Mouse (Mus musculus): ENCODE results near the gene Slc2a10. TPM values are rescaled to one million over a fixed set of nuclear protein-coding genes. Genes with fewer than 3 reads are reported as not detected.
A peak's percentile ranks its signal among the peaks of the same experiment; 100 is the strongest.
"Not testable (repeated sequence)": the region's sequence is repeated elsewhere in the genome, so short reads cannot be mapped to it uniquely, and the experiment has no call there.

Slc2a10 gene
- polyA plus RNA-seq, 1 experiment from 2014 or later: 3.9 TPM

DNA sequence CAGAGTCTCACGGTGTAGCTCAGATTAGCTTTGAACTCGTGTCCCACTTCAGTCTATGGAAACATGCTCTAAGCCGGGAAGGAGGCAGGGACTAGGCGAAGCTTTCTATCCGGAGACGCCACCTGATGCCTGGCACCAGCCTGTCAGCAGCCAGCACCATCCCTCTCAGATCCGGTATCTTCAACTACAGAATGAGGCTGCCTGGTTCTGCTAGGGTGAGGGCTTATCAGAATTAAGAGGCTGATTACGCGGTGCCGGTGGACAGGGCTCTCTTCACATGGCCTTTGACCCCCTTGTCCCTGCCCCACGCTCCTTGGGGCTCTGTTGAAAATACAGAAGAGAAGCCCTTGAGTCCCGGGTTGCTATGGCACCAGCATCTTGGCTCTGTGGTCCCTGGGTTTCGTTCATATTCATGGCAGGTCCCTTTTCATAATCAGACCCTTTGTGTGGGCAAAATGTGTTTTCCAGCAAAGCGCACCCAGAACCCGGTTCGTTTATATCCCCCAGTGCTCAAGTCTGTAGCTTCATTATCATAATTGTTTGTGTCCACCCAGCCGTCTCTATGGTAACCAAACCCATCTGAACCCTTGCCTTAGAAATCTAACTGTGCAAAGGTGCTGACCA, 9.9 kb upstream of the Slc2a10 start:
- DNase-seq (ENCODE audit: low spot score) (peak; percentile 37), ATAC-seq (ENCODE audit: insufficient number of reproducible peaks, low FRiP score, low TSS enrichment, low read depth) (no peak)
- peak overlapping the region; percentile 84 for H3K4me2 ChIP-seq (ENCODE audit: low read depth, severe bottlenecking)
- H3K4me3 ChIP-seq (ENCODE audit: low read depth, low read length): peak overlapping the region; percentile 80
- no peak overlapping the region for H3K27ac ChIP-seq (replicated peaks; ENCODE audit: low read depth, low read length)
- H3K36me3 ChIP-seq (ENCODE audit: control insufficient read depth, insufficient read depth, low read length): no peaks in the 10 kb centered on the region; the same call in 1 of the 2 replicates
- no peaks in the 10 kb centered on the region for H3K9me3 ChIP-seq (ENCODE audit: control insufficient read depth, low read length)
- 34% methylated on average over 17 of the region's 17 CpGs for WGBS
- peaks cover 5% of the 10 kb centered on the region; the same call in 1 of the 2 replicates for H3K4me1 ChIP-seq (ENCODE audit: control insufficient read depth, insufficient read depth, low read length)
- no peaks in the 10 kb centered on the region for H3K27me3 ChIP-seq (ENCODE audit: control insufficient read depth, insufficient read depth, low read length)
- peak overlapping the region; percentile 77 for H3K9ac ChIP-seq (ENCODE audit: low read length)

DNA sequence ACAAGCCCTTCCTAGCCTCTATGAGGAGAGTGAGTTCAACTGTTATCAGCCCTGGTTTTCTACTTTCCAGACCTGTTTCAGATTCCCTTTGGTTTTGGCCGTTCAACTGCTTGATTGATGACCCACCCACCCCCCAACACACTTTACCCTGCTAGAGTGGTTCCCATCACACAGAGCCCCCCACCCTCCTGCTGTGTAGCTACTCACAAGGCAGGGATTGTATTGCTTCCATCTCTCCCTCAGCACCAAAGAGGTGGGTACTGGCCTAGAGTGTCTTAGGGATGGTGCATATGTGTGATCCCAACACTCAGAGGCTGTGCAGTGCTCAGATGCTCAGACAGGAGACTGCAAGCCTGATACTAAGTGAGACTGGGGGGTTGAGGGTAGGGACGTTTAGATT, 9.1 kb upstream of the Slc2a10 start:
- H3K36me3 ChIP-seq (ENCODE audit: control insufficient read depth, insufficient read depth, low read length): no peaks in the 10 kb centered on the region; the same call in 1 of the 2 replicates
- no peak overlapping the region for H3K4me3 ChIP-seq (ENCODE audit: low read depth, low read length)
- H3K4me1 ChIP-seq (ENCODE audit: control insufficient read depth, insufficient read depth, low read length): peaks cover 5% of the 10 kb centered on the region; the same call in 1 of the 2 replicates
- no peak overlapping the region for H3K27ac ChIP-seq (replicated peaks; ENCODE audit: low read depth, low read length)
- 52% methylated on average over 2 of the region's 2 CpGs for WGBS
- DNase-seq (ENCODE audit: low spot score) (no peak), ATAC-seq (ENCODE audit: insufficient number of reproducible peaks, low FRiP score, low TSS enrichment, low read depth) (no peak)
- no peak overlapping the region for H3K4me2 ChIP-seq (ENCODE audit: low read depth, severe bottlenecking)
- H3K9me3 ChIP-seq (ENCODE audit: control insufficient read depth, low read length): no peaks in the 10 kb centered on the region
- no peaks in the 10 kb centered on the region for H3K27me3 ChIP-seq (ENCODE audit: control insufficient read depth, insufficient read depth, low read length)
- H3K9ac ChIP-seq (ENCODE audit: low read length): no peak overlapping the region

DNA sequence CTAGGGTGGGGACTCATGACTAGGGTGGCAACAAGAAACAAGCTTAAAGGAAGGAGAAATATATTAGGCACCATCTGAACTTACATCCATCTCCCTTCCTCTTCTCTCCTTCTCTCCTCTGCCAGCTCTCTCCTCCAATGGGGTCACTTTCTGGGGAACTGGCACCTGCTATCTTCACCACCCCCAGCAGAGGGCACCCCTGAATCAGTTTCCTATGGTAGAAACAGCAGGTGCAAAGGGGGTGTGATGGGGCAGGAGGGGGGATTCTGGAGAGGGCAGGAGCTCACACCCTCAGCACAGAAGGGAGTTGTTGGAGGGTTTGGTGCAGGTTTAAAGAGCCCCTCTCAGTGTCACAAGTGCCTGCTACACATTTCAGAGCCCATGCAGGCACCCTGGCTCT, 7.3 kb upstream of the Slc2a10 start:
- Histone ChIP-seq H3K27ac (replicated peaks; ENCODE audit: low read depth, low read length) (no peak overlapping the region), H3K27me3 (ENCODE audit: control insufficient read depth, insufficient read depth, low read length) (no peaks in the 10 kb centered on the region), H3K4me3 (ENCODE audit: low read depth, low read length) (no peak overlapping the region), H3K4me2 (ENCODE audit: low read depth, severe bottlenecking) (no peak overlapping the region), H3K4me1 (ENCODE audit: control insufficient read depth, insufficient read depth, low read length) (peaks cover 5% of the 10 kb centered on the region; the same call in 1 of the 2 replicates), H3K36me3 (ENCODE audit: control insufficient read depth, insufficient read depth, low read length) (no peaks in the 10 kb centered on the region), H3K9ac (ENCODE audit: low read length) (no peak overlapping the region), H3K9me3 (ENCODE audit: control insufficient read depth, low read length) (no peaks in the 10 kb centered on the region)
- 0 out of 2 replicates have a peak, but pooled peaks have one; percentile 19 for ATAC-seq (ENCODE audit: insufficient number of reproducible peaks, low FRiP score, low TSS enrichment, low read depth)
- peak; percentile 65 for DNase-seq (ENCODE audit: low spot score)

DNA sequence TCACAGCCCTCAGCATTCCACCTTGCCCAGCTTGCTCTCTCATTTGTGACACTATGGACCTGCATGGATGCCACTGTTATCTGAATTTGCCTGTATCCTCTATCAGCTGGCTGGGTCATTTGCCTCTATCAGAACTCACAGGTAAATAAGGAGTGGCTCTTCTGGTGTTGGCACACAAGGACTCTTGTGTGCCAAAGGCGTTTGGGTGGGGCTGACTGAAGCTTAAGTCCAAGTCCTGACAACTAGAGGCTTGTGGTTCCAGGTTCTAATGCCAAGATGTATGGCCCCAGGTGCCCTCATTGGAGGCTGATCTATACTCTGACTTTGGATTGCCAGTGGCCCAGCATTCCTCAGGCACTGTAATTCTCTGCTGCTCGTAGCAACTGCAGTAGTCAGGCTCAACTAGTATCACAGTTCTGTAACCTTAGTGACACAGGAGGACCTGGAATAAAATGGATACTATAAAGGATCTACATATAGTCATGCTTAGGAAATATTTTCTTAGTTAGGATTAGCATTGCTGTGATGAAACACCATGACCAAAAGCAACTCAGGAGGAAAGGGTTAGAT, 5.8 kb upstream of the Slc2a10 start:
- no peak overlapping the region for H3K4me2 ChIP-seq (ENCODE audit: low read depth, severe bottlenecking)
- no peaks in the 10 kb centered on the region for H3K9me3 ChIP-seq (ENCODE audit: control insufficient read depth, low read length)
- no peaks in the 10 kb centered on the region for H3K36me3 ChIP-seq (ENCODE audit: control insufficient read depth, insufficient read depth, low read length)
- WGBS: 72% methylated on average over 2 of the region's 2 CpGs
- ATAC-seq (ENCODE audit: insufficient number of reproducible peaks, low FRiP score, low TSS enrichment, low read depth) (no peak), DNase-seq (ENCODE audit: low spot score) (no peak)
- no peak overlapping the region for H3K27ac ChIP-seq (replicated peaks; ENCODE audit: low read depth, low read length)
- H3K4me1 ChIP-seq (ENCODE audit: control insufficient read depth, insufficient read depth, low read length): 0 out of 2 replicates have a peak, but pooled peaks cover 3% of the 10 kb centered on the region
- no peak overlapping the region for H3K4me3 ChIP-seq (ENCODE audit: low read depth, low read length)
- H3K27me3 ChIP-seq (ENCODE audit: control insufficient read depth, insufficient read depth, low read length): no peaks in the 10 kb centered on the region
- no peak overlapping the region for H3K9ac ChIP-seq (ENCODE audit: low read length)

DNA sequence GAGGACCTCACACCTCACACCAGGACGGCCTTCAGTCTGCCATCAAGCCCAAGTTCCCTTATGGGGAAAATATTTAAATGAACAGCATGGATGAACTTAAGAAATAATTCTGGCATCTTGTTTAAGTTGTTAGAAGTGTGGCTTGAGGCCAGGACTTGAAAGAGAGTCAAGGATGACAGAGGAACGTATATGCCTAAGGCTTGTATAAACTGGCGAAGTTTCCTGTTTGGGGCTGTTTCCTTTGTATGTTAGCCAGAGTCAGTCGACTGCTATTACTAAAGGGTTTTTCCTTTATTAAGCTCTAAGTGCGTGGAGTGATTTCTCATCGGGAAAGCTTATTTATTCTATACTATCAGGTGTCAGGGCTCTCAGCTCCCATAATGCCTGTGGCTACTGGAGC, 4.8 kb upstream of the Slc2a10 start:
- no peak for ATAC-seq (ENCODE audit: insufficient number of reproducible peaks, low FRiP score, low TSS enrichment, low read depth)
- no peak overlapping the region for H3K4me2 ChIP-seq (ENCODE audit: low read depth, severe bottlenecking)

DNA sequence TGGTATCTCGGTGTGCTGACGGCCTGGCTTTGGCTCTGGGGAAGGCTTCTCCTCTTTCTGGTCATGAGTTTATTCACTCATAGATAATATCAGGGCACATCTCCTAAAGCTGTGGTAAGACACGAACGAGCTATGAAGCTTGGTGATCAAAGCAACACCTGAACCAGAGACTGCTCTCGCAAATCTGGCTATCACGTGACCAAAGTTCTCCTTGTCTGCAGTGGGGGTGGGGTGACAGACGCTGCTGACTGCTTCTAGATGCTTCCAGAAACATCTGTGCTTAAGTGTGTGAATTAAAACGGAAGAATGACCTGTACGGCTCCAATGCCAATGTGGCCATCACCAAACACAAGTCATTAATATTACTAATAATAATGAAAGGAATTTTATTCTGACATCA, 6.1 kb downstream of the Slc2a10 start:
- ATAC-seq (ENCODE audit: insufficient number of reproducible peaks, low FRiP score, low TSS enrichment, low read depth) (no peak), DNase-seq (ENCODE audit: low spot score) (no peak)
- Histone ChIP-seq H3K4me2 (ENCODE audit: low read depth, severe bottlenecking) (no peak overlapping the region), H3K9ac (ENCODE audit: low read length) (no peak overlapping the region), H3K4me3 (ENCODE audit: low read depth, low read length) (no peak overlapping the region), H3K36me3 (ENCODE audit: control insufficient read depth, insufficient read depth, low read length) (no peaks in the 10 kb centered on the region), H3K27ac (replicated peaks; ENCODE audit: low read depth, low read length) (no peak overlapping the region), H3K9me3 (ENCODE audit: control insufficient read depth, low read length) (no peaks in the 10 kb centered on the region), H3K4me1 (ENCODE audit: control insufficient read depth, insufficient read depth, low read length) (peaks cover 7% of the 10 kb centered on the region), H3K27me3 (ENCODE audit: control insufficient read depth, insufficient read depth, low read length) (no peaks in the 10 kb centered on the region)
- WGBS: 65% methylated on average over 9 of the region's 9 CpGs

More for the DNA sequence above, 4.8 kb upstream of the Slc2a10 start:
- WGBS: 74% methylated on average over 6 of the region's 6 CpGs
- DNase-seq (ENCODE audit: low spot score): no peak
- H3K4me1 ChIP-seq (ENCODE audit: control insufficient read depth, insufficient read depth, low read length): peaks cover 7% of the 10 kb centered on the region; the same call in 1 of the 2 replicates
- no peak overlapping the region for H3K4me3 ChIP-seq (ENCODE audit: low read depth, low read length)
- H3K27me3 ChIP-seq (ENCODE audit: control insufficient read depth, insufficient read depth, low read length): no peaks in the 10 kb centered on the region
- no peak overlapping the region for H3K9ac ChIP-seq (ENCODE audit: low read length)
- no peak overlapping the region for H3K27ac ChIP-seq (replicated peaks; ENCODE audit: low read depth, low read length)
- H3K9me3 ChIP-seq (ENCODE audit: control insufficient read depth, low read length): no peaks in the 10 kb centered on the region
- no peaks in the 10 kb centered on the region for H3K36me3 ChIP-seq (ENCODE audit: control insufficient read depth, insufficient read depth, low read length)

DNA sequence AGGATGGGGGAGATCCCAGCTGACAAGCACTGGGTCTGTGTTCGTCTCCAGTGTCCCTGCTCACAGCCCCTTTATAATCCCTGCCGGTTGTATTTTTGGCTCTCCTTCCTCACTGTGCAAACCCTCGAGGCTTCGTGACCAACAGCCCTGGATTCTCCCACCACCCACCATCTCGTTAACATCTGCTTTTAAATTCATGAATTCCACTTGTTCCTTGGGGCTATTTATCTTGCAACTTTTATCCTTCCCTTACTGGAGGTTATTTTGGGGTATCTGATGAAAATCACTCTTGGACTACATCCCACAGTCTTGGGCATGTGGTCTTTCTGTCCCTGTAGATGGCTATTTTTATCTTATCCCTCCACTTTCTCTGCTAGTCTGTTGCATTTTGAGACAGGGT, 6.9 kb downstream of the Slc2a10 start:
- no peak overlapping the region for H3K4me2 ChIP-seq (ENCODE audit: low read depth, severe bottlenecking)
- no peaks in the 10 kb centered on the region for H3K36me3 ChIP-seq (ENCODE audit: control insufficient read depth, insufficient read depth, low read length)
- ATAC-seq (ENCODE audit: insufficient number of reproducible peaks, low FRiP score, low TSS enrichment, low read depth): no peak
- no peak overlapping the region for H3K9ac ChIP-seq (ENCODE audit: low read length)
- DNase-seq (ENCODE audit: low spot score): no peak
- H3K27ac ChIP-seq (replicated peaks; ENCODE audit: low read depth, low read length): no peak overlapping the region
- no peak overlapping the region for H3K4me3 ChIP-seq (ENCODE audit: low read depth, low read length)
- H3K4me1 ChIP-seq (ENCODE audit: control insufficient read depth, insufficient read depth, low read length): peaks cover 7% of the 10 kb centered on the region
- no peaks in the 10 kb centered on the region for H3K27me3 ChIP-seq (ENCODE audit: control insufficient read depth, insufficient read depth, low read length)
- WGBS: 54% methylated on average over 5 of the region's 5 CpGs
- no peaks in the 10 kb centered on the region for H3K9me3 ChIP-seq (ENCODE audit: control insufficient read depth, low read length)

DNA sequence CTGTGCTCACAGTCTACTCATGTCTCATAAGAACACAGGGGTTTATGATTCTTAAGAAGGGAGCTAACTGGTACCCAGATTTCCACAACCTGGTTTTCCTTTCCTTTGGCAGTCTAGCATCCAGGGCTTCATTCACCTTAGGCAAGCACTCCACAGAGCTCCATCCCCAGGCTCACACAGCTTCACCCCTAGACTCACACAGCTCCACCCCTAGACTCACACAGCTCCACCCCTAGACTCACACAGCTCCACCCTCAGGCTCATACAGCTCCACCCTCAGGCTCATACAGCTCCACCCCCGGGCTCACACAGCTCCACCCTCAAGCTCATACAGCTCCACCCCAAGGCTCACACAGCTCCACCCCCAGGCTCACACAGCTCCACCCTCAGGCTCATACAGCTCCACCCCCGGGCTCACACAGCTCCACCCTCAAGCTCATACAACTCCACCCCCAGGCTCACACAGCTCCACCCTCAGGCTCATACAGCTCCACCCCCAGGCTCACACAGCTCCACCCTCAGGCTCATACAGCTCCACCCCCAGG, 7.4 kb downstream of the Slc2a10 start:
- not testable (repeated sequence) for H3K4me1 ChIP-seq (ENCODE audit: control insufficient read depth, insufficient read depth, low read length); H3K4me3 ChIP-seq (ENCODE audit: low read depth, low read length); H3K9me3 ChIP-seq (ENCODE audit: control insufficient read depth, low read length); H3K9ac ChIP-seq (ENCODE audit: low read length); H3K27me3 ChIP-seq (ENCODE audit: control insufficient read depth, insufficient read depth, low read length); H3K36me3 ChIP-seq (ENCODE audit: control insufficient read depth, insufficient read depth, low read length); H3K27ac ChIP-seq (replicated peaks; ENCODE audit: low read depth, low read length); DNase-seq (ENCODE audit: low spot score); H3K4me2 ChIP-seq (ENCODE audit: low read depth, severe bottlenecking); ATAC-seq (ENCODE audit: insufficient number of reproducible peaks, low FRiP score, low TSS enrichment, low read depth)
- WGBS: 67% methylated on average over 2 of the region's 2 CpGs

All from limb, embryonic 11.5 days (tissue).